Mouse (Mus musculus) heart, embryonic 12.5 days (tissue): ENCODE data around the gene Asb15. TPM values are rescaled to one million over a fixed set of nuclear protein-coding genes. Genes with fewer than 3 reads are reported as not detected.

Experiments used
- ATAC-seq: fragments of 200-750 bp; cut with Nextera tagmentation; 2 replicates; pipeline ENCODE4 v1.8.0; 2017; ENCODE audit warnings: moderate TSS enrichment, moderate library complexity; ENCODE audit not compliant: insufficient number of reproducible peaks, low FRiP score
- H3K27ac ChIP-seq: fragments of 300-500 bp; sonication (generic); 2 replicates; pipeline ENCODE4 v1.5.1; 2016; ENCODE audit warnings: mild to moderate bottlenecking, moderate library complexity; ENCODE audit not compliant: poor library complexity, severe bottlenecking
- H3K27me3 ChIP-seq: fragments of 300-500 bp; sonication (generic); replicated peaks from 2 replicates; pipeline ENCODE4 v1.6.1; 2016; ENCODE audit warnings: mild to moderate bottlenecking, moderate library complexity
- H3K36me3 ChIP-seq: fragments of 300-500 bp; sonication (generic); 2 replicates; pipeline ENCODE4 v1.6.1; 2016; ENCODE audit warnings: mild to moderate bottlenecking, moderate library complexity
- H3K4me1 ChIP-seq: fragments of 300-500 bp; sonication (generic); replicated peaks from 2 replicates; pipeline ENCODE4 v1.6.1; 2016; ENCODE audit warnings: mild to moderate bottlenecking
- H3K4me2 ChIP-seq: fragments of 300-500 bp; sonication (generic); 2 replicates; pipeline ENCODE4 v1.6.1; 2016; ENCODE audit warnings: mild to moderate bottlenecking, moderate library complexity
- H3K4me3 ChIP-seq: fragments of 300-500 bp; sonication (generic); 2 replicates; pipeline ENCODE4 v1.5.1; 2016; ENCODE audit warnings: mild to moderate bottlenecking
- H3K9ac ChIP-seq: fragments of 300-500 bp; sonication (generic); 2 replicates; pipeline ENCODE4 v1.6.1; 2016; ENCODE audit warnings: mild to moderate bottlenecking, moderate library complexity
- H3K9me3 ChIP-seq: fragments of 300-500 bp; sonication (generic); replicated peaks from 2 replicates; pipeline ENCODE4 v1.6.1; 2016; ENCODE audit warnings: mild to moderate bottlenecking, moderate library complexity
- WGBS: fragments of 180-500 bp; shearing (Covaris S2); methylation state at CpG from one replicate; pipeline ENCODE4 v1.1.7; 2016; 5-methylcytosine and 5-hydroxymethylcytosine counted together
- polyA plus RNA-seq: library from polyadenylated mRNA; unstranded; fragments of >200 nt; fragmentation: Nextera tagmentation; extraction: Ambion mirVana; gene quantifications from 2 replicates; pipeline ENCODE4 v1.2.1, GENCODE M21; 2016

The Asb15 gene
- polyA plus RNA-seq, 1 experiment from 2014 or later: not detected

DNA sequence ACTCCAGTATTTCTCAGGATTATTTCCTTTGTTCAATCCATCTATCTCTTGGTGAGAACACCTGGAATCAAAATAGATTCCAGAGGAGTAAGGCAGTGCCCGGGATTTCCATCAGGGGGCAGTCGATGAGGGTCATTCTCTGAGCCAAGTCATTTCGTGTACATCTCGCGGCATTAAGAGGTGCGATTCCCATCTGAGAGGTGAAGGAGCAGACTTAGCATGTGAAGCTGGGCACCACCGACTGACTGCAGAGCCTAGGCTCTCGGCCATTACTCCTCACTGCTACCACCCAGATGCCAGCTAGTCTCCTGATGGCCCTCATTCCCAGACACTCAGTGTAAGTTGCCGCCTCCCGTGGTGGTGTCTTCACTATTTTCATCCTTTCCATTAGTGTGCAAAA lies 78.6 kb downstream of the Asb15 start:
- Histone ChIP-seq H3K36me3 (peaks cover 59% of the 10 kb centered on the region), H3K27ac (no peak overlapping the region), H3K4me3 (no peak overlapping the region), H3K4me1 (peaks cover 27% of the 10 kb centered on the region), H3K9ac (no peak overlapping the region), H3K9me3 (no peaks in the 10 kb centered on the region), H3K4me2 (no peak overlapping the region), H3K27me3 (no peaks in the 10 kb centered on the region)
- ATAC-seq: no peak
- WGBS: 70% methylated on average over 10 of the region's 10 CpGs

DNA sequence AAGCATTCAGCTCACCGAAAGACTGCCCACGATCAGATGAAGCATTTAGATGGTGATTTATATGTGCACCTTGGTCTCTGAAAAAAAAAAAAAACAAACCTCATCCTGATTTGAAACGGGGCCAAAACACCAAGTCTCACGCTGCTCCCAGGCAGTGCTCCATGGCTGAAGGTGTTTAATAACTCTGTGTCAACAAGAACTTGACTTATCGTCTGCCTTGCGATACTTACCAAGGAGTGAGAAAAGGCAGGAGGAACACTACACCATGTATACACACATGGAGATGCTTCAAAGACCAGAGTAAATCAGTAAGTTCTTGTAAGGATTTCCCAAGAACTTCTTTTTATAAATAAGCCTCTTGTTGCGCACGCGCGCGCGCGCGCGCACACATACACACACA lies 79.6 kb downstream of the Asb15 start:
- ATAC-seq: no peak
- Histone ChIP-seq H3K27me3 (no peaks in the 10 kb centered on the region), H3K4me2 (no peak overlapping the region), H3K27ac (no peak overlapping the region), H3K4me1 (peaks cover 25% of the 10 kb centered on the region), H3K36me3 (peaks cover 59% of the 10 kb centered on the region), H3K9ac (no peak overlapping the region), H3K9me3 (no peaks in the 10 kb centered on the region), H3K4me3 (no peak overlapping the region)
- 74% methylated on average over 15 of the region's 15 CpGs for WGBS

DNA sequence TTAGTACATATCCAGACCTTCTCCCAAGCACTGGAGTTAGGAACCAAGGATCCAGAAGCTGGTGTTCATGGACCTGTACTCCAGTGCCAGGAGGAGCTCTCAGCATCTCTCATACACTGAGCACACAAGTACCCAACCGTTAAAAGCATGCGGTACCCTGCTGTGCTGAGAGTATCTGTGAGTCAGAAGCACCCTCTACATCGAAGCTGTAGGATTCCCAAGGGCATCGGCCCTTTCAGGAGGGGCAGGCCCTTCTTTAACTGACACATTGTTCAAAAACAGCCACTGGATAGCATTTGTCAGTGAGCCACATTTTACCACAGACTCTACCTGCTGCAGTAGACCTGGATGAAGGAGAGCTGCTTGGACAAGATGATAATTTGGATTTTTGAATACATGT lies 80.2 kb downstream of the Asb15 start:
- no peak overlapping the region for H3K4me3 ChIP-seq
- peak overlapping the region; percentile 18; the same call in 1 of the 2 replicates for H3K27ac ChIP-seq
- no peaks in the 10 kb centered on the region for H3K9me3 ChIP-seq
- H3K36me3 ChIP-seq: peaks cover 58% of the 10 kb centered on the region
- peaks cover 26% of the 10 kb centered on the region for H3K4me1 ChIP-seq
- 69% methylated on average over 4 of the region's 4 CpGs for WGBS
- ATAC-seq: no peak
- H3K27me3 ChIP-seq: no peaks in the 10 kb centered on the region
- H3K9ac ChIP-seq: no peak overlapping the region
- H3K4me2 ChIP-seq: no peak overlapping the region

DNA sequence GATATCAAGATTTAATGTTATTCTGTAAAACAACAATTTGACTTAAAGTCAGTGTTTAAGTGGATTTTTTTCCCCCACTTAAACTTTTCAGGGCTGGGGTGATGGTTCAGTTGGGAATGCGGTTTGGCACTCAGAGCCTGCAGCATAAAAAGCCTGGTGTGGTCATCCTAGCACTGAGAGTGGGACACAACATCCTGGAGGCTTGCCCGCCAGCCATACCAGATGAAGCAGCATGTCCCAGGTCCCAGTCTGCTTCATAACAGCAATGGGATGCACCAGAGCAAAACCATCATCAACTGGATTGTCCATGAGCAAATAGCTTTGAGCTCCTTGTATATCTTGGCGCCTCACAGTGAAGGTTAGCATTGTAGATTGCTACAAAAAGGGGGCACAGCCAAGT lies 80.7 kb downstream of the Asb15 start:
- Histone ChIP-seq H3K27ac (no peak overlapping the region), H3K27me3 (no peaks in the 10 kb centered on the region), H3K4me1 (peaks cover 26% of the 10 kb centered on the region), H3K9me3 (no peaks in the 10 kb centered on the region), H3K4me3 (no peak overlapping the region), H3K36me3 (peaks cover 57% of the 10 kb centered on the region), H3K4me2 (no peak overlapping the region), H3K9ac (no peak overlapping the region)
- WGBS: 86% methylated on average over 3 of the region's 3 CpGs
- ATAC-seq: no peak

DNA sequence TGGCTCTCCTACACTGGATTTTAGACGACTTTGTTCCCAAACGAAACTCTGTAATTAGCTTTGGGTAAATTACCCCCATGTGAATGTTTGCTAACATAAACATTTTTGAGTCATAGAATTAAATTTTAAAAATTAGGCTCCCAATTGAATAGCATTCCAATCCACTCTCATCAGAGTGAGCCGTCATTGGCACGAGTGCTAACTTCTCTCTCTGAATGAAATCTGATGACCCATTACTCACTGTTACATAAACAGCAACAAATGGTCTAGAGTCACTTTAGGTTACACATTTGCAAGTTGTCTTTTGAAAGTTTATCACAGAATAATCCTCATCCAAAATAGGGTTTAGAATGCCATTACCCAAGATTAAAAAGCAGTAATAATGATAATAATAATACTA lies 81.6 kb downstream of the Asb15 start:
- Histone ChIP-seq H3K4me1 (peaks cover 26% of the 10 kb centered on the region), H3K27ac (no peak overlapping the region), H3K27me3 (no peaks in the 10 kb centered on the region), H3K36me3 (peaks cover 54% of the 10 kb centered on the region), H3K9ac (no peak overlapping the region), H3K4me2 (no peak overlapping the region), H3K9me3 (no peaks in the 10 kb centered on the region), H3K4me3 (no peak overlapping the region)
- 65% methylated on average over 4 of the region's 4 CpGs for WGBS
- no peak for ATAC-seq

DNA sequence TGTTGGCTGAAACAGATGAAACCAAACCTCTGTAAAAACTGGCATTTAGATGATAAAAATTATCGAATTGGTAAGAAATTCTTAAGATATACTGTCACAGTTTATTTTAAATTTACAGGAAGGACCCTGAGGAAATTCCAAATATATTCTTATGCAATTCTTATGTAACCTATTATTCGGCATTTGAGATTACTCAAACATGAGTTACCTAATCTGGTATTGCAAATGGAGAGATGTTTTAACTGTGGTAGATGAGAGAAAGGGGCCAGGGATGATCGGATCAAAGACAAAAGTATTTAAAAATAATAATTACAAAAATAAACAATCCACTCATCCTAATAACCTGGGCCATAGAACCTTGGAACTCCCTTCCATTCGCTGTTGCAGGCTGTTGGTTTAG lies 82.4 kb downstream of the Asb15 start:
- no peak for ATAC-seq
- Histone ChIP-seq H3K9me3 (no peaks in the 10 kb centered on the region), H3K4me1 (peaks cover 28% of the 10 kb centered on the region), H3K27me3 (no peaks in the 10 kb centered on the region), H3K27ac (no peak overlapping the region), H3K9ac (no peak overlapping the region), H3K36me3 (peaks cover 54% of the 10 kb centered on the region), H3K4me3 (no peak overlapping the region), H3K4me2 (no peak overlapping the region)
- WGBS: 83% methylated on average over 4 of the region's 4 CpGs

DNA sequence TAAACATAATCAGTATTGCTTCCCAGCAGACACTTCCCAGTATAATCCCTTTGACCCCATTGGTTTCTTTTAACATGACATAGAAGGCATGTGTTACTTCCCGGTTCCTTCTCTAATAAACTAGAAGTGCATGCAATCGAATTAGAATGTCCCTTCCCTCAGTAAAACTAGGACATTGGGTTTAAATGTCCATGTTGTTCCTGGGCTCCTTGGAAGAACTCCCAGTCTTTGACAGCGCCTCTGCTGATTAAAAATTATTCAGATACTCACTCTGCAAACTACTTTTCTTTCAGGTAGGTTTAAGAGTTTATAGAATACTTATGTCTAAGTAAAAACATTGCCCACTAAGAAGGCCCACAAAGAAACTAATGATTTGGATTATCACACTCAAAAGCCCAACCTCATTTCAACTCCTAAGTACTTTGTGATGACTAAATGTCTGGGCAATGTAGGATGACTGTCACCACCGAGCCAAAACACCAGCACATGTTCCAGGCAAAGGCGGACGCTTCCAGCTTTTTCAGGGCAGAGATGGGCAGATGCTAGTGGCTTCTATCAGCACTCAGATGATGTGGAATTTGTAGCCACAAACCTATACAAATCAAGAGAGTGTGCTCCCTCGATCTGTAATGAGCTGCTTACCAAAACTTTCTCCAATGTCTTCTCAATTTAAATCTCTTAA lies 84.3 kb downstream of the Asb15 start:
- H3K4me2 ChIP-seq: no peak overlapping the region

DNA sequence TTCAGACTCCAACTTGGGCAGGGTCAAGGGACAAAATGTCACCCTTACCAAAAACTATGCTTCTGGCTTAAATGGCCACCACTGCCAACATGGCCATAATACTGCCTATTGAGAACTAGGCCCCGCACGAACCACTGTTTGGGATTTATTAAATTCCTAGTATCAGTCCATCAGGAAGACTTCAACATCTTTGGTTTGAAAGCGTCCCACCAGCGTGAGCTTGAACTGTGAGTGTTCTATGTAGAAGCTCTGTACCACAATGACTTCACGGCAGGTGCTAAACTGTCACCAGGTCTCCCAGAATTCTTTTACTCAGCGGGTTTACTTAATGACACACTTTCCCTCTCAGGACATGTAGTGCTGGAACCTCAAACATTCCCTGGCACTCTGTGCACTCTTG lies 85.4 kb downstream of the Asb15 start:
- no peak overlapping the region for H3K27ac ChIP-seq

More for the DNA sequence above, 84.3 kb downstream of the Asb15 start:
- H3K36me3 ChIP-seq: peaks cover 48% of the 10 kb centered on the region
- 55% methylated on average over 7 of the region's 7 CpGs for WGBS
- H3K9me3 ChIP-seq: no peaks in the 10 kb centered on the region
- no peak overlapping the region for H3K4me3 ChIP-seq
- peaks cover 24% of the 10 kb centered on the region for H3K4me1 ChIP-seq
- ATAC-seq: no peak
- no peaks in the 10 kb centered on the region for H3K27me3 ChIP-seq
- no peak overlapping the region for H3K27ac ChIP-seq
- H3K9ac ChIP-seq: no peak overlapping the region

DNA sequence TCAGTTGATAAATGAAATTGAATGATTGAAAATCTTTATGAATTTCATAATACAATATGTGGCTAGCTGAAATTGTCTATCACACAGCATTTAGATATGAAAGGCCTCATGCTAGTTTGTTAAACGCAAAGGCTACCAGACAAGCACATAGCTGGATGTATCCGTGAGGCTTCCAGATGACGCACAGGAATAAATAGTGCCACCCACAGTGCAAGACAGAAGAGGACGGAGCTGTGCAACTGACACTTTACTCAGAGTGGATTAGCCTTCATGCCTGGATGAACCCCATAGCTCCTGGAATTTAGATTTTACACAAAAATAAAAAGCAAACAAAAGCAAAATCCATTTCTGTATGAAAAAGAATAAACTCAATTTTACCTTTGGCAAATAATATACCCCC lies 86.0 kb downstream of the Asb15 start:
- H3K27ac ChIP-seq: no peak overlapping the region
- no peak for ATAC-seq
- no peaks in the 10 kb centered on the region for H3K9me3 ChIP-seq
- WGBS: 83% methylated on average over 4 of the region's 4 CpGs
- H3K36me3 ChIP-seq: peaks cover 42% of the 10 kb centered on the region
- H3K27me3 ChIP-seq: no peaks in the 10 kb centered on the region
- H3K4me2 ChIP-seq: no peak overlapping the region
- no peak overlapping the region for H3K9ac ChIP-seq
- no peak overlapping the region for H3K4me3 ChIP-seq
- H3K4me1 ChIP-seq: peaks cover 13% of the 10 kb centered on the region; the same call in 1 of the 2 replicates

More for the DNA sequence above, 85.4 kb downstream of the Asb15 start:
- Histone ChIP-seq H3K36me3 (peaks cover 47% of the 10 kb centered on the region), H3K4me2 (no peak overlapping the region), H3K4me3 (no peak overlapping the region), H3K9me3 (no peaks in the 10 kb centered on the region), H3K9ac (no peak overlapping the region), H3K4me1 (peaks cover 14% of the 10 kb centered on the region; the same call in 1 of the 2 replicates), H3K27me3 (no peaks in the 10 kb centered on the region)
- 93% methylated on average over 6 of the region's 6 CpGs for WGBS
- ATAC-seq: no peak

DNA sequence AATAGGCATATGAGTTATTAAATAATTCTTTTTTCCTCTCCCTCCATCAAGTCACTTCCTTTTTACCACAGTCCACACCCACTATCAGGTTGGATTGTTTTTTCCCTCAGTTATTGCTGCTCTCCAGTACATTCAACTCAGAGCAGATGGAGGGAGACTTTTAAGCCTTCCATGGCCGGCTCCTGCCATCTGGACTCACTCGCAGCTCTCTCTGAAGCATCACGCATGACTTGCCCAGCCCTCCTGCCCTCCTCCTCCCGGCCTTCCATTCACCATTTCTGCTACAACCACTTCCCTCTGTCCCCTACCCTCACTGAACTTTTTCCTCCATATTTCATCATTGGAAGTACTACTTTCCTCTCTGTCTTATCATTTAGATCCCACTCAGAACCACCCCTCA lies 88.8 kb downstream of the Asb15 start:
- 90% methylated on average over 4 of the region's 4 CpGs for WGBS
- Histone ChIP-seq H3K27ac (no peak overlapping the region), H3K4me1 (peaks cover 12% of the 10 kb centered on the region; the same call in 1 of the 2 replicates), H3K27me3 (no peaks in the 10 kb centered on the region), H3K9me3 (no peaks in the 10 kb centered on the region), H3K4me3 (no peak overlapping the region), H3K36me3 (peaks cover 52% of the 10 kb centered on the region), H3K4me2 (no peak overlapping the region), H3K9ac (no peak overlapping the region)
- no peak for ATAC-seq

DNA sequence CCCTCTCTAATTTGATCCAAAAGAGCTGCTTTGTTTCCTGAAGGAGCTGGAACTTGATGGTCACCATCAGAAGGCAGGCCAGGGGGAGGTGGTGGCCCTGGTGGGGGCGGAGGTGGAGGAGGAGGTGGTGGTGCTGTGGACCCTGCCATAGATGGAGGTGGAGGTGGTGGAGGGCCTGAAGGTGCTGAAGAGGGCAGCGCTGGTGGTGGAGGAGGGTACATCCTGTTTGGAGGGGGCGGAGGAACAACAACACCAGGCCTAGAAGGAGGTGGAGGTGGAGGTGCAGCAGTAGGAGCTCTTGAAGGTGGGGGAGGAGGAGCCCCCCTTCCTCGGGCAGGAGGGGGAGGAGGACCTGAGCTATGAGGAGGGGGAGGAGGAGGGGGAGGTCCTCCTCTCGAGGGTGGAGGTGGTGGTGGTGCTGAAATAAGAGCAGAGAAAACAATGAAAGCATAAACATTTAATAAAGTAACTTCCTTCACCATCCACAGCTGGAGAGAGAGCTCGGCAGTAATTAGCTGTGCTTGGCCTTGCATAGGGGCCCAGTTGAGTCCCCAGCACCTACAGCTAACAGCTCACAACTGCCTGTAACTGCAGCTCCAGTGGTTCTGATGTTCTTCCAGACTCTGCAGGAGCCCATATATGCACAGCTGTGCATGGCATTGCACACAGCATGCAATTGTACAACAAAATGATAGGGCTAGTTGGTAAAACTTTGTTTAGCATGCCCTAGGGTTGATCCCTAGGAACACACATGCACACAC lies 91.5 kb downstream of the Asb15 start:
- Histone ChIP-seq H3K4me3 (no peak overlapping the region), H3K27ac (no peak overlapping the region), H3K4me2 (no peak overlapping the region), H3K9ac (no peak overlapping the region), H3K9me3 (no peaks in the 10 kb centered on the region), H3K36me3 (peaks cover 58% of the 10 kb centered on the region), H3K27me3 (no peaks in the 10 kb centered on the region), H3K4me1 (0 out of 2 replicates have a peak, but pooled peaks cover 4% of the 10 kb centered on the region)
- WGBS: 61% methylated on average over 6 of the region's 6 CpGs
- 0 out of 2 replicates have a peak, but pooled peaks have one; percentile 25 for ATAC-seq
